Mouse (Mus musculus) right cerebral cortex, postnatal 36 days (tissue): ENCODE measurements at regions not wholly inside any gene's neighbourhood (a gene's known extent, or its start where the extent isn't known, plus 50 kb on each side); places are given as distances from the start of the nearest gene placed in this dataset.
A peak's percentile ranks its signal among the peaks of the same experiment; 100 is the strongest.

ENCODE experiments used
- DNase-seq, 2 experiments: peaks; one replicate each; pipeline ENCODE4 v3.0.0; 2022; ENCODE audit warnings: low spot score in 2 of 2, mixed read lengths in 1 of 2

DNA sequence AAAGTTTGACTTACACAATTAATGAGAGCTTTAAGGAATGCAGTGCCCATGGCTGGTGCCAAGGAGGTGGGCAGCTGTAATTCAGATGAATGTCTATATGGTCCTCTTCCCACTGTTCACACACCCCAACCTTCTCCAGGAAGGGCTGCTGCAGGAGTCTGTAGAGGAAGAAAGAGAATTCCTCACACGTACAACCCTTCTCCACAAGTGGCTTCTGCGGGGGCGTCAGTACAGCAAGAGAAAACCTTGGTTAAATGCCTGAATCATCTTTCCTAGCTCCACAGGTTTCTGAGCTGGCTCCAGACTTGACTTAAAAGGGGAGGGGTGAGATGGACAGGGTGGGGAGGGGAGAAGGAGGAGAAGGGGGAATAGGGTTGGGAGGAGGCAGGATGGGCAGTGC lies 306.3 kb downstream of the Tbc1d1 start:
- DNase-seq: peak; percentile 27 to 48

DNA sequence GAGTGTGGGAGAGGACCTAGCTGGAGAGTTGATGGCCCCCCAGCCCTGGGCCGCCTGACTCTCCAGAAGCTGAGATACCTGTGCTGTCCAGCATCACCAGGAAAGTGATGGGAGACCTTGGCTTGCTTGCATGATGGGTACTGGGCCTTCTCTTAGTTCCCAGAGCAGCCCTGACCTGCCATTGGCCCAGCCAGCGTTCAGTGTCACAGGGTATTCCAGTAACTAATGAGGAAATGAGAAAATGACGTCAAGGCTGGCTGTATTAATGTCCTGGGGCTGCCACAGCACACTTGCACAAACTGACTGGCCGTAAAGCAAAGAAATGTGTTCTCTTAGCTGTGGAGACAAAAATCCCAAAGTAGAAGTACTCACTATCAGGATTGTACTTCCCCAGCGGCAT lies 307.5 kb downstream of the Tbc1d1 start:
- DNase-seq: no peak

DNA sequence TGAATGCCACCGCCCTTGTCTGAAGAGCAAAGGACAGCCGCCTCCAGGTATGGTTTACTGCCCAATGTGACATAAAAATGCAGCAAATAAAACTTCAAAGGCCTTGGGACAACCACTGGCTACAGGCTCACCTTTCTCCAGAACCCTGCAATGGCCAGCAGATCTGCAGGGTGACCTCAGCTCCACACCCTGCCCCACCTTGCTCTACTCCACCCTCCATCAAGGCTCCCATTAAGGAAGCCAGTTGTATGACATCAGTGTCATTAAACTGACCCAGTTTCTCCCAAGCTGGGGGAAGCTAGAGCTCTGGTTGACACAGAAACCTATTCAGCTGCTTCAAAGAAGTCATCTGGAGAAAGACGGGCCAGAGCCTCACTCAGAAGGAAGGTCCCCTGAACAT lies 310.2 kb downstream of the Tbc1d1 start:
- no peak for DNase-seq

DNA sequence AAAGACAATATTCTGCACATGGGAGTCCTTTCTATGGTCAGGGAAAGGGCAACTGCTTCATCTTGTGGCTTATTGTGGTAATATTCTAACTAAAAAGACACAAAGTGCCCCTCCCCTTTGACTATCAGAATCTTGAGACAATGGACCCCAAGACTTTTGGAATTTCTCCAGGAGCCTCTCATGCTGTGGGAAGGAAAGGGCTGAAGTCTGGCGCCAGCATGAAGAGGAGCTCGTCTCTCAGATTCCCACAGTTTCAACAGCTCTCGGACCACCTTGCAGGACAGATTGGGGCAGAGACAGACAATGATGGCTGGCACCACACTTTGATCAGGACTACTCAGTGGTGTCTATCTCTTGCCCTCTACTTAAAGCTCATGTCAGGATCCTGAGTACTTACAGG lies 311.8 kb downstream of the Tbc1d1 start:
- no peak for DNase-seq

DNA sequence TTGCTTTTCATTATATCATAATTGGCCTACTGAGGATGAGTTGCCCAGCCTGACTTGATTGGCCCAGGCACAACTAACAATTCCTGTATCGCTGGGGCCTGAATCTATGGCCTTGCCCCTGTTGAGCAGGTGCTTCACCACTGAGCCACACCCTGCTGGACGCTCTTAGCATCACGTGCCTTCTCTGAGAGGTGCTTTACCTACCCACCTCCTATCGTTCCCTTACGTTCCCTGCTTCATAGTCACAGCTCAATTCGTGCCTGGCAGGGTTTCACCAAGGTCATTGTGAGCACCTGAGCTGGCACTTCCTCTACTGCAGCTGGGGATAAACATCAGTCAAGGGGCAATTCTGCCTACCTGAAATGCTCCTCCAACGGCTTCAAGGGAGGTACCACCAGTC lies 312.2 kb downstream of the Tbc1d1 start:
- no peak for DNase-seq

DNA sequence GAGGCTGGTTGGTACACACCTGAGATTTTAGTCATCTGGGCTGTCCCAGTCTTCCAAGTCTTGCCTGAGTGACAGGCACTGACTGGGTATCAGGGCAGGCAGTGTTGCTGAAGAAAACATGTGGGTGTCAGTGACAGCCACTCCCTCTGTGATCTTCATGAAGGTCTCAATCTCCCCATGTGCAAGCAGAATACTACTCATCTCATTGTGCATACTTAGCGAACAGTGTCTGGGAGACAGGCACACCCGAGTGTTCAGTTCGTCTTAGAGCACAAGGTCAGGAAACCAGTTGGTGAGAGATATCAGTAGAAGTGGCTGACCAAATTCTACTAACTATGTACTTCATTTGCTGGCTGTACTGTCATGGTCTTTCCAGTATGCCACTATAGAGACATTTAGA lies 315.9 kb downstream of the Tbc1d1 start:
- no peak for DNase-seq

DNA sequence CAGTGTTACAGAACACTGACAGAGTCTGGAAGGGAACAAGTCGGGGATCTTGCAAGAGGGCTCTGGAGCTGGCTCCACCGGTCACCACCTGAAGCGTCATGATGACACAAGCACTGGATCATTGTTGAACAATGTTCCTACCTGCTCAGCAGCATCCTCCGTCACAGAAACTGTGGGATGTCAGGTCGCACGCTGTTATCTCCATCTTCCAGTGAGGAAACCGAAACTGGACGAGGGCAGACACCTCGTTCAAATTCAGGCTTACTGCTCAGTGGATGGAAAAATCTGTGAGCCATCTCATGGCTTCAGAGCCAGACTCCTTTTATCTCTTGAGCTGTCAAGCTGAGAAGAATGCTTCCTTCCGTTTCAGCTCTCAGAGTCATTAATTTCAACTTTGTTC lies 316.3 kb downstream of the Tbc1d1 start:
- no peak for DNase-seq

DNA sequence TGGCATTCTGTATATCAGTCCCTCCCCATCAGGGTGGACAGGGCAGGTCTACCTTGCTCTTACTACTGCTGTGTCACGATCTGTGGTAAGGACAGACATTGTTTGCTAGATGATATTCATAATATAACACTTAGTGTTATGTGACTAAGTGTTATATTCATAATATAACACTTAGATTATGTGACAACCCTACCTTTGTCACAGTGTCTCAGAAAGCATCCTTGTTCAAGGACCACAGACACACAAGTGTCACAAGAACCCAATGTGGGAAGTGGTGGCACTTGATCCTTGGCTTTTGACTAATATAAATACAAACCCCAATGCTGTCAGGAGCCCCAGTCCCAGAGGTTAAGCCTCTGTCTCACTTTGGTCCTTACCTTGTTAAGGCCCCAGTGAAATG lies 318.8 kb downstream of the Tbc1d1 start:
- DNase-seq: no peak

DNA sequence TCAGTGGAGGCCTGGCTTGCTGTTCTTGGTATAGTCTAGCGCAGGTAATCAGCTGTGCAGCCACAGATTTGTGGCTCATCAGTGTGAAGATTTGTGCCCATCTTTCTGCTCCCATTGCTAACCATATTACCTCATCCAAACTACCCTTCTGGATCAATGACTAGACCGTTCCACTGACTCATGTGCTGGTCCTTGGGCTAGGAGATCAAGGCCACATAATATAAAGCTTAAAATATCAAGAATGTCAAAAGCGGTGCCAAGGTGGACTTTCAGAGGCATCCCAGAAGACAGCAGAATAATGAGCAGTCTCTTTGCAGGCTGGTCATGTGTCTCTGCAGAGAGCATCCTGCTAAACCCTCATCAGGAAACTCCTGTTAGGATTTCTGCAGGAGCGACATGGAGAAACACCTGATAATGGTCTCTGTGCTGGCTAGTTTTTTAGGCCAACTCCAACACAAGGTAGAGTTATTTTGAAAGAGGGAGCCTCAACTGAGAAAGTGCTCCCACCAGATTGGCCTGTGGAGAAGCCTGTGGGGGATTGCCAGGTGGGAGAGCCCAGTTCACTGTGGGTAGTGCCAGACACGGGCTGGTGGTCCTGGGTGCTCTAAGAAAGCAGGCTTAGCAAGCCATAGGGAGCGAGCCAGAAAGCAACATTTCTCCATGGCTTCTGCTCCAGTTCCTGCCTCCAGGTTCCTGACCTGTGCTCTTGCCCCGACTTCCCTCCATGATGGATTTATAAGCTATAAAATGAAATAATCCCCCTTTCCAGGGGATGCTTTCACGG lies 319.8 kb downstream of the Tbc1d1 start:
- no peak for DNase-seq

DNA sequence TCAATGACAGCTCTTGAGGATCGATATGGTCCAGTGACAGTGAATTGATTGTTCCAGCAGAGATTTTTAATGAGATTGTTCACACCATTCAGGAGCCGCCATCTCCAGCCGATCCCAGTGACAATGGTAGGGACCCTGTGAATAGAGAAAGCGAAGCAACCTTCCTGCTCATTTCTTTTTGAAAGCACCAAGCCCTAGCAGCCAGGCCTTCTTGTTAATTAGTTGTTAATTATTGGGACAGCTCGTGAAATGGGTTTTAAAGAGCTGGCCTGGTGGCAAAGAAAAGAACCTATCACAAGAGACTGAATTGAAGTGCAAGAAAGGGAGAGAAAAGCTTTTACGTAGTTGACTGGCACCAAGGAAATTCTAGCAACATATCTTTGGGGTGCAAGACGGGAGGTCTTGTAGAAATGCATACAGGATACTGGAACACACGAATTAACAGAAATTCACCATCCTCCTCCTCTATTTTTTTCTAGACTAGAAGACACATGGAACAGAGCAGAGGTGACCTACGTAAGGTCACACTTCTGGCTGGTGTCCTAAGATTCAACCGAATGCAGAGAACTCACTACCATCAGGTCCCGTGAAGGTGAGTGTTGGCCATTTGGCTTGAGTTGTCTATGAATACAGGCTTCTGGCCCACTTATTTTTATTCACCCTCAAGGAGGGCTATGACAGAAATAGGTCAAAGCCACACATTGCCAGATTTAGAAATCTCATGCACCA lies 320.7 kb downstream of the Tbc1d1 start:
- no peak for DNase-seq

DNA sequence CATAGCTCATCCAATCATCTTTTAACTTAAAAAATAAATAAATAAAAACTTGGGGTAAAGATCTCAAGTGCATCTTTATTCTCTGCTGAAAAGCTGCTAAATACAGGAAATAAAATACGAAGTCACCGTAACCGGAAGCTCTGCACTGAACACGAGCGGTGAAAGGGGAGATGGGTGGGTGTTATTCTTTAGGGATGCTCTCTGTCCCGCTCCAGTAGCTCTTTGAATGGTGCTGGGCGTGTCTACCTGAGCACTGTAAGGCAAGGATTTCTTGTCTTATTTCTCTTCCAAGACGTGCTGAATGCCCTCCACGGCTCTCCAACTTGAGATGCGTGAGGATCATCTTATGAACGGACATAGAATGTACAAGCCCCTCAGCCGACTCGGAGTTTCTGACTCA lies 322.0 kb downstream of the Tbc1d1 start:
- DNase-seq: no peak

DNA sequence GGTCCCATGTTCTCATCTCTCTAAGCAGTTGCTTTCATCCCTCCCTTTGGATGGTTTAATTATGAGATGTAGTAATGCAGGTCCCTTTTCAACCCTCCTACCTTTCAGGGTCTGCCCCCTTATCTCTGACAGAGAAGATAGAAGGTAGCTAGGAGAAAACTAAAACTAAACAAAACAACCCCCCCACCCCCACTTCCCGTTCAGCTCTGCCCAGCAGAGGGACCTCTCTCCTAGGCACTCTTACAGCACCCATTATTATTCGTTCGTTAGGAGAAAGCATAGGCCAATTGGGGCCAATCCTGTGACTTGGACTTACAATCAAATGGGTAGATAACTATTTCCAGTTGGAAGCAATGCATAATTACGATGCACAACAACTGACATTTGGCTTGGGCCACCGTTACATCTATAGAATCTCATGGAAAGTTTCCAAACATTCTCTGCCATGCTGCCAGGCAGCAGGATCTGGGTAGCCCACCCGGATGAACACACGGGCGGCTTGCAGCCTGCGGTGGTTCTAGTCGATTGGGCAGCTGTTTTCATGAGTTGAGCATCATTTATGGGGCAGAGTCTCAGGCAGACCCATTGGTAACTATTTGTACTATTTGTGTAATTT lies 322.6 kb downstream of the Tbc1d1 start:
- no peak for DNase-seq

DNA sequence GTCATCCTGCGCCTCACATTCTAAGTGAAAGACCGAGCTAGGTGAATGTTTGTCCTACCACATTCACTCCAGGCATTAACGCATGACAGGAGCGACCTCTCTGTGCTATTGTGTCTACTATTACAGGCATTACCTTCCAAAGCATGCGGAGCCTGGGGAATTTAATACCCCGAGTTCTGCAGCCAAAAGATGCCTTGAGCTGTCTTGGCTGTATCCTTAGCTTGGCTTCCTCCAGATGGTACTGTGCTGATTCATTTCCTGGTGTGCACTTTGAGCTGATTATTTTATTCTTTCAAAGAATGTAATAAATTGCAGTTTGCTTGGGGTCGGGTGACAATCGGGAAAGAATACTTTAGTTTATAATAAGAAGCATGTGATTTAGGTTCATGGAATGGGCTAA lies 323.2 kb downstream of the Tbc1d1 start:
- DNase-seq: no peak

DNA sequence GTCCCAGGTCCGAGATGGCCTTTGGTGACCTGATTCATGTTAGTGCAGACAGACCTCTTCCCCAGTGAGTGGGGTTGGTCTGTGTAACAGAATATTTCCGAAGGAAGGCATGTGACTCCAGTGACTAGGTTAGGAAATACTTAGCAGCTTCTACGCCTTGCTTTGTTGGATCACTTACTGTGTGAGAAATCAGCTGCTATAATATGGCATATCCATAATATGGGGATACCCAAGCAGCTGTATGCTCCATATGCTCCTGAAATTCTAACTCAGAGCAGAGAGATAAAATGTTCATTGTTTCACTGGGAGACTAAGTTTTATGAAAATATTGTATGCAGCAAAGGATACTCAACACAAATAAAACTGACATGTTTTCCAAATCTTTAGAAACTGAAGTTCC lies 318.1 kb upstream of the Klf3 start:
- no peak for DNase-seq

DNA sequence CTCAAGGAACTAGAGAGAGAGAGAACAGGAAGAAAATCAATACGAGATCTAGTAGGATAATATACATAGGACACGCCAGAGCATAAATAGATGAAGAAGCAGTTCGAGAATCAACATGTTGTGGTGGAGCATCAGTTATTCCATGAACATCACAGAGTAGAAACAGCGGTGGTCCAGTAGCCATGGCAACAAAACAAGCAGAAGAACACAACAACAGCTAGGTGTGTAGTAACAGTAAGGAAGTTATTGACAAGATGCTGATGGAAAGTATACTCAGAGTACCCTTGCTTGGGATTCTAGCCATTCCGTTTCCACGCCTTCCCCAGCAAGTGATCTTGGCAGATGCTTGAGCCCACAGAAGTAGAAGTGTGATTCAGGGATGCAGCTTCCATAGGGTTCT lies 317.3 kb upstream of the Klf3 start:
- DNase-seq: no peak

DNA sequence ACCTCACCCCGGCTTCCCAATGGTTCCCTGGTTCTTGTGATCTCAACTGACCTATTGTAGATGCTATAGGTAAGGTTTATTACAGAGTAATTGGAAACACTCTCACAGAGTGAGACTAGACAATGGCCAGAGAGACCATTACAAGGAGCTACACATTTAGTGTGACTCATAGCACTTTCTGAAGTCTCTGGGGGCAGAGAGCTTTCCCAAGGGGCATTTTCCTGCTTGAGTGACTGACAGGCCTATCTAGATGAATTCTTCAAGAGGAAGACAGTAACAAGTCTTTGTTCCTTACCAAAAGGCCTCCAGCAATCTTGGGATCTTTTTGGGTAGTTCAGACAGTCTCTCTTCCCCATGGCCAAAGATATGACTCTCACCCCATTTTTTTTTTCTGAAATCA lies 316.4 kb upstream of the Klf3 start:
- no peak for DNase-seq

DNA sequence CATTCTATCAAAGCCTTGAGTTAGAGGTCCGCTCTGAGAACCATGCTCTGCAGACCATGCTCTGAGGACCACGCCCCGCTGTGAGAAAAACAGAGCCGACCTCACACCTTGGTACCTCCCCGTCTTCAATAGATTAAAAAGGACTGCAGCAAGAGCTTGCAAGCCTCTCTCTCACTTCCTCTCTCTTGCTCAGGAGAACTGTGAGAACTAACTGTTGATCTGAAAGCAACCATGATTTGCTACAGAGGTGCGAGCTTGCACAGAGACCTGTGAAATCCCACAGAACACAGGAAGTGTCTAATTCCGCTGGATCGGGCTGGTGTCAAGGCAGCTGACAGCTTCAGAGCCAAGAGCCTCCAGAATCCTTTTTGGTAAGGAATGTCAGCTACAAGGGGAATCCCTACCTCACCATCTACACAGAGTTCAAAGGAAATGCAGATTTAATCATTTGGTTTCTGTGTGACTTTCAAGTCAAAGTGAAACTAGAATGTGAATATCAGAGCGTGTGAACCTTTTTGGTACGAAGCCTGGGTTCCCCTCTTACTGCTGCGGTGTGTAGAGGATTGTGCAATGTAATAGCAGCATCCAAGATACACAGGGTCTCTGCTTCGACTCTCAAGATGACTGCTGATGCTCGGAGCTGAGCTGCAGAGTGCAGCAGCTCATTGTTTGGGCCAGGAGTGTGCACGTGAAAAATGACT lies 315.3 kb upstream of the Klf3 start:
- no peak for DNase-seq

DNA sequence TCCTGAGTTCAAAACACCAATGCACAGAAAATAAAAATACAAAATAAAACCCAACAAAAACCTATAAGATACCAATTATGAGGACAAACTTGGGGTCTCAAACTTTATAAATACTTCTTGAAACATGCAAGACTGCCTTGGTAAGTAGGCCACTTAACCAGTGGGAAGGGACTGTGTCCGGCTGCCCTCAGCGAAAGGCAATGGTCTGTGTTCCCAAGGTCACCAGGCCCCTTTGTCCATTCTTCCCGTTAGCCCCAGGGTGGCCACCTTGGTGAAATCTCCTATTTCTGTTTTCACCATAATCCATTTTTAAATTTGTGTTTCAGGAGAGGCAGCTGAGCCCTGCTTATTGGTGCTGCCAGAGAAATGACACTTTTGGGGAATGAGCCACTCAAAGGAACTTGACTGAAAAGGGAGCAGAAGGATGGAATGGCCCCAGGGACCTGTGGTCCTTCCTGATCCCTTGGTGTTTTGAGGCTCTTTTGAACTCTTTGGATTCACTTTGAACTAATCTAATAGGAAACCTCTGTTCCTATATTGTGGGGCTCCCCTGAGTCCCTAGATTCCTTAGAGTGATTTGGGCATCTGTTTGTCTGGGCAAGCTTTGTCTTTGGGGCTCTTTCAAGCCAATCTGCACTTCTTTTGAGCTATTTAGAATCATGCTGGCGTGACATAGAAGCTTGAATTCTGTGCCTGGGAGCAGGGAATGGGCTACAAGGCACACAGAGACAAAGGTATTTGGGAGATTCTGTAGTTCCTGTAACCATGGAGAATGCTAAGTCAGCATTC lies 313.3 kb upstream of the Klf3 start:
- no peak for DNase-seq

DNA sequence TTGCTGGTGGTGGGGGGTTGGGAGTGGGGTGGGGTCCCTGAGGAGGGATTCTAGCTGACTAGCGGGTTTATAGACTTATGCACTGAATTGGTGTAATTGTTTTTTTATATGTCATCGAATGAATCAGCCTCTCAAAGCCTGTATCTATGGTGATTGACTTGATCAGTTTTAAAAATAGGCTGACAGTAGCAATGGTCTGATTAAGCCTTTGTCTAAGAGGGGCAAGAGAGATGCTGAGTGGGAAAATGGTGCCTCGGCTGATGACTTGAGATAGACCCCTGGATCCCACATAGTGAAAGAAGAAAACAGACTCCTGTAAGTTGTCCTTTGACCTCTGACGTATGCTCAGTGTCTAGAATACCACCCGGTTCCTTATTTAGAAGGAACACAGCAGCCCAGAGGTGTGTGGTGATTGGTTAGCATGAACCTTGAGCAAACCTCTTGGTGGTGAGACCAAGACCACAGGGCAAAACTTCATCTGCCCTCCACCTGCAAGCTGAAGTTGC lies 312.7 kb upstream of the Klf3 start:
- DNase-seq: no peak

DNA sequence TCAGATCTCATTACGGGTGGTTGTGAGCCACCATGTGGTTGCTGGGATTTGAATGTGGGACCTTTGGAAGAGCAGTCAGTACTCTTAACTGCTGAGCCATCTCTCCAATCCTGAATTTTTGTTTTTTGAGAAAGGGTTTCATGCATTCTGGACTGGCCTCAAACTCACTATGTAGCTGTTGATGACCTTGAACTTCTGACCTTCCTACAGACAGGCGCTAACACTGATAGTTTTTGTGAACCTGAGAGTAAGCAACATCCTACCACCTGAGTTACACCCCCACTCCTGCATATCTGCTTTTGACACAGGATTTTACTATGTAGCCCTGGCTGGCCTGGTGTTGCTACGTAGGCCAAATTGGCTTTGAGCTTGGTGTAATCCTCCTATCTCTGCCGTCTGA lies 308.8 kb upstream of the Klf3 start:
- DNase-seq: no peak

DNA sequence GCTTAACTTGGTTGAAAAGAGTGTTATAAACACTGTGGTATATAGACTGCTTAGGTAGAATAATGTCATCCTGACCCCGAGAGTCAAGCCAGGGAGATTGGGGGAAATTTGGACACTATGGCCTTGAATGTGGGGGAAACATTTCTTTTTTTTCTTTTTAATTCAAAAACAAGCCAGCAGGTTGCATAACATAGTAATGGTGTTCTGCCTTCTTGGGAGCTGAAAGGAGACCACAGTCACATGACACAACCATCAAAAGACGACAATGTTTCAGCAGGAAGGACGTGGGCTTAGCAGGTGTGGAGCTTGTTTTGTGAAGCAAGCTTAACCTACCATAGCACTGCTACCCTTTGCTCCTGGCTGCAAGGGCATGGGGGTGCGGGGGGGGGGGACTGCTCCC lies 306.3 kb upstream of the Klf3 start:
- no peak for DNase-seq

DNA sequence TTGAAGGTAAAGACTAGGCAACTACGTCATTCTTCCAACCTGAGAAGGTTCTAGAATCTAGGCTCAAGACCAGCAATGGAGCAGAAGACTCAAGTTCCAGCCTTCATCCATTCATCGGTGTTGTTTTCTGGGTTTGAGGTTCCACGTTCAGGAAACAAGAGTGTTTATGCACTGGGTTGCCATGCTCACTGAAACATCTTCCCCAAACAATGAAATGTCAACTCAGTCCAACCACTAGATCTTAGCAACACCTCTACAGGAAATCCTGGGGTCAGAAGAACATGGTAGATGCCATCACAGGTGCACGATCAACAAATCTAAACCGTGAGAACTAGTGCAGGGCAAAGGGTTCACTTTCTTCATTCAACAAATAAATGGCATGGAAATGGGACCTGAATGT lies 304.8 kb upstream of the Klf3 start:
- DNase-seq: no peak
